Mouse (Mus musculus) spleen, adult 2 months (tissue): Measurements from ENCODE around the gene Stom.

Experiments
- CTCF ChIP-seq: fragments of 200-500 bp; IDR thresholded peaks from 2 replicates; pipeline ENCODE4 v1.5.1; 2011; ENCODE audit warnings: mild to moderate bottlenecking, inconsistent platforms; ENCODE audit not compliant: insufficient read depth, insufficient read length, insufficient replicate concordance; ENCODE audit errors: extremely low read depth
- POLR2A ChIP-seq: fragments of 200-500 bp; IDR thresholded peaks from 2 replicates; pipeline ENCODE4 v1.6.1; 2011; ENCODE audit warnings: low read depth, low read length, inconsistent platforms

DNA sequence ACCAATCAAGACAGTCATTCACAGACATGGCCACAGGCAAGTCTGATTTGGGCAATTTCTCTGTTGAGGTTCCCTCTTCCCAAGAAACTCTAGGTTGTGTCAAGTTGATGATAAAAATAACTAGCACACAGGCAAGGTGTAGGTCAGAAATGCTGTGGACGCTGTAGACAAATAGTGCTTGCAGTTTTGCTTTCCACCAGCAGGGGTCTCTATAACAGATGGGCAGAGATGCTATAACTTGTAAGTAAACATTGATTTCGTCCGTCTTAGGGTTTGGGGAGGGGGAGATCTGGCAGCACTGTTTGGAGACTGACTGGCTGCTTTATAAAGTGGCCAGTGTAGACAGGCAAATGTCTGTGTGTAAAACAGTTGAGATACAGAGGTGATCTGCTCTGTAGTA lies 44.9 kb downstream of the Stom start:
- TF ChIP-seq CTCF (peak; percentile 16; the same call in 1 of the 2 replicates), POLR2A (no peak)
